Mouse (Mus musculus) heart, postnatal 36 days (tissue): ENCODE data around the gene Thap7. TPM values are rescaled to one million over a fixed set of nuclear protein-coding genes. Genes with fewer than 3 reads are reported as not detected.
"Not testable (repeated sequence)": the region's sequence is repeated elsewhere in the genome, so short reads cannot be mapped to it uniquely, and the experiment has no call there.

Source experiments
- DNase-seq, 2 experiments: peaks; one replicate each; pipeline ENCODE4 v3.0.0; 2021 to 2022
- intact Hi-C: fragments of 180-260 bp; cut with DNase I; formaldehyde crosslinking; loops from one replicate; pipeline ENCODE4 v1.15.1; 2025
- total RNA-seq, 2 experiments: library from RNA; stranded (reverse); gene quantifications; 2 replicates each; pipeline ENCODE4 v1.2.3; 2021

Thap7 gene
- 10 to 100 TPM; 14.7 to 14.8 TPM for total RNA-seq

DNA sequence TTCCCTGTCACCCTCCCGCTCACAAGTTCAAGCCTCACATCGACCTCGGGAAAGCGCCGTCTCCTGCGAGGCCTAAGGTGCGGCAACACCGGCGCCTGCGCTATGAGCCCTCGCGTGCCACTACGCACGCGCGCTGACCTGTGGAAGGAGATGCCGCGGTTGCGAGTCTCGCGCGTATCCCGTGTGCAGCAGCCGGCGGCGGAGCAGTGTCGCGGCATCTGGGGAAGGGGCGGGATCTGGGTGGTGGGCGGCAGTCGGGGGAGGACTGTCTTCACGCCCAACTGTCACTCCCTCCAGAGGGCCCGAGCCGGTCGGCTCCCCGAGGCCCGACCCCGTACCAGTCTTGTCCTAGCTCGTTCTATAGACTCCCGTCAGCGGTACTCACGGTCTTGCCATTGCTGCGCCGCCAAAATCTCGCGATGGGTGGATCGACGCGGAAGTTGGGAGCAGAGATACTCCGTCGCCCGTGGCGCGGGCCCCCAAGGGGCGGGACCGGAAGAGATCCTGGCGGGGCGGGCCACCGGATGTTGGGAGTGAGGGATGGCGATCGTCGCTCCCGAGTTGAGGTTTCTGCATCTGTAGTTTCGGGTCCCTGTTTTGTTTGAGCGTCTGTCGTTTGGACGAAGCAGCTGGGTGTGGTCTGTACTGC lies at the start of gene Thap7:
Thap7 (minus strand) TSS at position 497 of the 649 bp plus-strand sequence.
- intact Hi-C loops, result loop anchor here (2.0 kb wide), 2 partner anchors 22 to 126 kb away; partner anchors contain the start of genes Lztr1 and Snap29
- DNase-seq, result peak; percentile 97 to 98

DNA sequence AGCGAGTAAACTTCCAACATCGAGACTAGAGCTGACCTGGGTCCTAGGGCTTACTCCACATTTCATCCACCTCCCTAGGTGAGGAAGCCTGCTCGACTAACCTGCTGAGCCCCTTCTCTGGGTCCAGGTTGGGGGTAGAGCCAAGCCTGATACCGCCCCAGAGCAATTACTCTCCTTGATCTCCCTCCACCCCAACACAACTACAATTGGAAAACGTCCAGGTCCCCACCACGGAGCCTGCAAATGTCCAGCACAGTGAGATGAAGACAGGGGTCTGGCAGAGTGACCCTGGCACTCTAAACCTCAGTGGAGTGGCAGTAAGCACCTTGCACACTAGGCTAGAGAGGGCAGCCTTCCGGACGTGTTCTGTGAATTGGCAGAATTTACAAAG lies 45.9 kb upstream of the Thap7 start:
- intact Hi-C loops, result no loop called here

DNA sequence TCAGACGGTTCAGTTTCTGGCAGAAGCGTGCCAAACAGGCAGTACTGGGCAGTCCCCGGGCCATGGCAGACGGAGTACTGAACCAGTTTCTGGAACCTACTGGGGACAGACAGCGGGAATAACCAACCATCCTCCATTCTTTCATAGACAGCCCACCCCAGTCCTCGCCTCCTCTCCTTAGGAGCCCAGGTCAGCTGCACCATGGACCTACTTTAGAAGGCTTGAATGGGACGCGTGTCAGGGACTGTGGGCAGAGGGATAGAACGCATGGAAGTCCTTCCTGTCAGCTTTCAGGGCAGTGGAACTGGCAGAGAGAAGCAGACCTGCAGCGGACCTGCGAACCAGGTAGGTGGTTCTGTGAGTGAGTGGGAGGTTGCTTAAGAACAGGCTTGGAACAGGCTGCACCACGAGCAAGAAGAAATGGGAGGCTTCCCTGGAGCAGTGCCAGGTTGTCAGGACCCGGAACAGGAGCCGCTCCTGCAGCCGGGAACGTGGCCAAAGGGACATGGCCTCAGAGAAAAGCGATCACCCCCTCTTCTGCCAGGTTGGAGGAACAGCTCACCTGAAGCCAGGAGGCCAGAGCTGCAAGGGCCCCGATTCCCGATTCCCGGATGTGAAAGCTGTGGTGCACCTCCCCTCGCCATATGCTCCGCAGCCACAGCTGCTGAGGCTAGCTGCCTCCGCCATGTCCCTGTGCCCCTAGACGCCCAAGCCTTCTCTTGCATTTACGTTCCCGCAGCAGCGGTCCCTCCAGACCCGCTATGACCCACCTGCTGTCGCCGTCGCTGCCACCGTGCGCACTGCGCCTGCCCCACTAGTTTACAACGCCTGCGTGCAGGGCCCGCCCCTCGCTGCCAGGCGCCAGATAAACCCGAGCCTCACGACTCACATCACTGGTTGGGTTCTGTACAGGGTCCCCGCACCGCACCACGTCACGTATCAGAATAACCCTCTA lies 45.2 kb upstream of the Thap7 start:
- peak; percentile 53 to 58 for DNase-seq
- intact Hi-C loops, result no loop called here

More for the DNA sequence above, 45.9 kb upstream of the Thap7 start:
- no peak for DNase-seq

DNA sequence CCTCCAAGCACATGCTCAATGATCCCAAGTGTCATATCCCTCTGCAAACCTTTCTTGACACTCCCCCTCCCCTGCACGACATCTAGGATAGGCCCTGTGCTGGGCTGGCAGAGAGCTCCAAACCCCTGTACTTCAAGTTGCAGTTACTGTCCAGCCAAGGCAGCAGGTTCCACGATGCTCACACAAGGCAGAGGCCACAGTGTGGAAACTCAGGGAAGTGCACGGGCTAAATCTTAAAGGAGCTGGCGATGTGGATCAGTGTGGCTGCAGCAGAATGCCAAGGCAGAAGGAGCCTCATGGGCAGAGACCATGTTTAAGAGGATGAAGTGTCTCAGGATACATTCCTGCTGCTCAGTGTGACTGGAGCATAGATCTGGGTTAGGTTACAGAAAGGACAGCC lies 35.2 kb upstream of the Thap7 start:
- no peak for DNase-seq
- intact Hi-C loops, result no loop called here

DNA sequence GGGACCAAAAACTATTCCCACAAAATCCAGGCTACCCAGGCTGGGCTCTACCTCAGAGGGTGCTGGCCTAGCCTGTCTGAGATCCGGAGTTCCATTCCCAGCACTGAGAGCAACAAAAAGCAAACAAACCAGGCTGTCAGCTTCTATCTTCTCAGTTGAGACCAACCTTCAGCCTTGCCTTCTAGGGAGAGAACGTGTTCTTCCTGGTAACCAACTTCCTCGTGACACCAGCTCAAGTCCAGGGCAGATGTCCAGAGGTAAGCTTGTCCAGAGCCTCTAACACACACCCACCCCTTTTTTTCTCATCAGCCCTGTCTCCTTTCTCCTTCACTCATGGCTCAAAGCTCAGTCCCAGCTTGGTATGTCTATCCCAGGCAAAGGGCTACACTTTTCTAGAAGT lies 33.8 kb upstream of the Thap7 start:
- intact Hi-C loops, result no loop called here
- no peak for DNase-seq

DNA sequence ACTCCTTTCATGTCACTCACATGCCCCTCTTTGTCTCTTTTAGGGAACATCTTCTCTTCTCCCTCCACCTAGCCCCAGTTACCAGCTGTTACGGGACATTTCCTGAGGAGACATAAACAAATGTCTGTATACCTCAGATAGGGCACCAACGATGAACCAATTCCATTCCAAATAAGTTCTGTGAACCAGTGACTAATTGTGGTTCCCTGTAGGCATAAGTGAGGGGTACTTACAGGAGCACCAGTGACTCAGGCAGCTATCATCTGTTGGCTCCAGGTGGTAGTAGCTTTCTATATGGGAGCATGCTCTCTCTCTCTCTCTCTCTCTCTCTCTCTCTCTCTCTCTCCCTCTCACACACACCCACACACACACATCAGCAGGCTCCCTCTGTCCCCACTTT lies 33.3 kb upstream of the Thap7 start:
- no peak for DNase-seq
- intact Hi-C loops, result no loop called here

DNA sequence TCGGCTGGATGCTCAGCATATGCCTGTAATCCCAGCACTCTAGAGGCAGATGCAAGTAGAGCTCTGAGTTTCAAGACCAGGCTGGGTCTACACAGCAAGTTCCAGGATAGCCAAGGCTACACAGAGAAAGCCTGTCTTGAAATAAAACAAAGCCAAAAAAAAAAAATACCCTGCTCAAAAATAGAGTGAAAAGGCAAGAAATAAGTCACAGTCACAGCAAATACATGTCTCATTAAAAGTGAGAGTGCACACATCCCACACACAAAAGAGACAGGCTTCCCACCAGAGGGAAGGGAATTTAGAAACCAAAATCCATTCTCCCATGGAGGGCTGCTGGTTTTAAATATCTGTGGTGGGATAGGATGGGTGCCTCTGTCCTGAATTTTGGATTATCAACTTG lies 32.6 kb upstream of the Thap7 start:
- intact Hi-C loops, result no loop called here
- no peak for DNase-seq

DNA sequence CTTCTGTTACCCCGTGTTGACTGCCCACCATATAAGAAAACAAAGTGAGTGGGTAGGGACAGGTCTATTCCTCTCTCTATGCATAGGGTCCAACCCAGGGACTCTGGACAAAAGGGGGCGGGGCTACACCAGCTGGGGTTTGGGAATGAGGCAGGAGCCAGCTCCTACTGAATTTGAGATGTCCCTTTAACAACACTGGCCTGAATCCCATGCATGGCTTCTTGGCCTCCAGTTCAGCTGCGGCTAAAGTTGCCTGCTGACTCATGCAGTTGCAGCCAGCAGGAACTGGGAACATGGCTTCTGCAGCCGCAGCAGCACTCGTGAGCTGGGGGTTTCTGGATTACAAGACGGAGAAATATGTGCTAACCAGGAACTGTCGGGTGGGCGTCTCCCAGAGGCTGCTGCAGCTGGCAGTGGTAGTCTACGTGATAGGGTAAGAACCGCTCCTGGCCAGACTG lies 30.8 kb upstream of the Thap7 start, which contains the start of gene P2rx6:
P2rx6 (plus strand) TSS at position 135 of the 458 bp plus-strand sequence.
- intact Hi-C loops, result no loop called here
- peak; percentile 33 to 56 for DNase-seq

DNA sequence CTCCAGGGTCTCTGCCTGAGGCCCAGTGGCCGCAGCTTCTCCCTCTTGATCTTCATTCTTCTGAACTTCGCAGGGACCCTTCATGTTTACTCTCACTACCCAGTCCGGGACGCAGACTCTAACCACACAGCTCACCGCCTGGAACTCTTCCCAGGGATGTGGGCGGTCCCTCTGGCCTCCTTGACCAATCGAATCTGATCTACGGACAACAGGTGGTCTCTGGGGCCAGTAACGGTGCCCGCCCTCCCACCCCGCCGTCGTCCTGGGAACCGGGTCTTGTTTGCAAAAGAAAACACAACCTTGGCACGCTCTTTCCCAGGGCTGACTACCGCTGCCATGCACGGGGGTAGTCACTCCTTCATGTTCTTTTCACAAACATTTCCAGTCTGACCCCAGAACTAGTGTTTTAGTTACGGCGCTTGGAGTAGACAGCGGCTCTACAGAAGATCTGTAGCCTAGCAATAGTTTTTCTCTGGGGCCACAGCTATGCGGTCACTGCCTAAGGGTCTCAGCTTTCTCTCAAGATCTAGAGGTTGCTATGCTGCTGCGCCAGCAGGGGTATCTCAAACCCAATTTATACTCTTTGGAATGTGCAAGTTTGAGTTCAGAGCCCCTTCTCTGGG lies 30.3 kb upstream of the Thap7 start, which contains the start of gene Lrrc74b:
Lrrc74b (minus strand) TSS at position 120 of the 623 bp plus-strand sequence.
- DNase-seq, result peak; percentile 54 to 63
- intact Hi-C loops, result no loop called here

DNA sequence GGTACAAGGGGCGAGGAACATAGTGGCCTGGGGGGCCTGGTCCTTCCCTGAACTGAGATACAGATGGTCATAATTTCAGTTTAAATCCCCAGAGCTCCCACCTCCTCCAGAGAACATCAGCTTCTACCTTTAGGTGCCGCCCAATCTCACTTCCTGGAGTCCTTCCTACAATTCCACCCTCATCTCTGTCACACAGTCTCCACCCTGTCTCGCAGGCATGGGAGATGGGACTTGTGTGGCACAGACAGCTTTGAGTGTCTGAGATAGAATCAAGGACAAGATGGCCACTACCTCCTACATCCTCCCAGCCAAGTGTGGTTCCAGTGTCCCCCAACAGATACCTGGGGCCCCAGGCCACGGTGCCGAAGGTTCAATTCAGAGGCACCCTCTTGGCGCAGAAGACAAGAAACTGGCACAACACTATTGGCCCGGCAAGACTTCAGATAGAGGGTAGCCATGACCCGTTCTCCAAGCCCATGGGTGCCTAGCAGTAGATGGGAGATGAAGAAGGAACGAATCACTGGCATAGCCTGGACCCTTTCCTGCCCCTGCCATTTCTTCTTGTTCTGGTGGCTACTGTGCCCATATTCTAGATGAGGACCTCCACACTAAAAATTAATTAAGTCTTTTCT lies 28.6 kb upstream of the Thap7 start:
- intact Hi-C loops, result loop anchor here (2.0 to 10.0 kb wide), 3 partner anchors 57 to 253 kb away; no protein-coding TSS in a partner anchor
- no peak for DNase-seq

DNA sequence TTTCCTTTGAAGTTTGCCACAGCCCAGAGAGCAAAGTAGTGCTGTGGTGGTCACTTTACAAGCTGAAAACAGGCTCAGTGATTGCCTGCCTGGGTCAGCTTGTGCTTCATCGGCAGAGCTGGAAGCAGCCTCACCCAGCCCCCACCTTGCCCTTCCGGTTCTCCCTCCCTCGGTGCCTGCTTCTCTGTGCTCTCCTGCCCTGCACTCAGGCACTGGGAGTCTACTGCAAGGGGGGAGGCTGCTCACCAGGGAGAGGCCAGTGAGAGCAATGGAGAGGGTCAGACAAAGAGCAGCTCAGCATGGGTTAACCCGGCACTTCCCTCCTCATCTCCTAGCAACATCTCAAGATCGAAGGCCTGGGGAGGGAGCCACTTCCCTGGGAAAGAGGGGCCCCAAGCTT lies 27.9 kb upstream of the Thap7 start:
- no peak for DNase-seq
- intact Hi-C loops, result loop anchor here (2.0 to 10.0 kb wide), 3 partner anchors 58 to 253 kb away; no protein-coding TSS in a partner anchor

DNA sequence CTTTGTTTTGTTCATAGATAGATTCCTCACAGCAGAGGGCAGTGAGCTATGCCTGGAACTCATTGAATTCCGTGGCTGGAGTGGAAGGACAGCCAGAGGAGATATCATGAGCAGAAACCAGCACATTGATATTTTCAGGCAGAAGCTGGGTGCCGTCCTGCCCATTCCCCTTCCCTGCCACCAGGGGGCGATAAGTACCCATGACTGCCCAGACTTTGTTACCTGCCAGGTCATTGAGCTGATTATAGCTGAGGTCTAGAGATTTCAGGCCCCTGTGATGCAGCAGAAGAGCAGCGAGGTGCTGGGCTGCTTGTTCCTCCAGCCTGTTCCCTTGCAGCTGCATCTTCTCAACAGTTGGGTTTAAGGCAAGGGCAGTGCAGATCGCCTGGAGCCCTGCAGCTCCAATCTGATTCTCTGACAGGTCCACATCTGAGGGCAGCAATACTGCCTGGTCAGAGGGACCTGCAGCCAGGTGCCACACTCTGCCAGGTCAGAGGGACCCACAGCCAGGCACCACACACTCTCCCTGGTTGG lies 27.1 kb upstream of the Thap7 start:
- intact Hi-C loops, result loop anchor here (2.0 to 10.0 kb wide), 3 partner anchors 59 to 254 kb away; no protein-coding TSS in a partner anchor
- DNase-seq, result peak; percentile 73 to 75

DNA sequence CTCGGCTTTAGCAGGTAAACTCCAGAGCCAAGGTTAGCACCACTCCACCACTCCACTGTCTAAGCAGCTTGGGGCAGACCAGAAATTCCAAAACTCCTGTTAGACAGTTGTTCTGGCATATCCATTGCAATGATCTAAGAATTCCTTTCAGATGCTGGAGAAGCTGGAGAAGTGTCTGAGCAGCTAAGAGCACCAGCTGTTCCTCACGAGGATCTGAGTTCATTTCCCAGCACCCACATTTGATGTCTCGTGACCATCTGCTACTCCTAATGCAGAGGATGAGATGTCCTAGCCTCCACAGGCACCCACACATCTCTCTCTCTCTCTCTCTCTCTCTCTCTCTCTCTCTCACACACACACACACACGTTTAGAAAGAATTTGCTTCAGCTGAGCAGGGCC lies 26.0 kb upstream of the Thap7 start:
- no peak for DNase-seq
- intact Hi-C loops, result loop anchor here (5.0 to 10.0 kb wide), 2 partner anchors 168 to 255 kb away; no protein-coding TSS in a partner anchor

DNA sequence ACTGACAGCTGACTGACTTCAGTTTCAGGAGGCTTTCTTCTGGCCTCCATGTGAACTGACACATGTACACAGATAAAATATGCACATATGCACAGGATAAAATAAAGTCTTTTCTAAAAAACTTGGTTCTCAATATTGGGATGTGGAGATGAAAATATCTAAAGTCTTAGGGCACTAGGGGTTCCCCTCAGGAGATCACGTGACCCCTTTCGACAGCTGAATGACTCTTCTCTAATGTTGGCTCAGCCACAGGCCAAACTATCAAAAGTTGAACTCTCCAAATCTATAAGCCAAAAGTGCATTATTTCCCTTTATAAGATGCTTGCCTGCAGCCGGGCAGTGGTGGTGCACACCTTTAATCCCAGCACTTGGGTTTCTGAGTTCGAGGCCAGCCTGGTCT lies 25.2 kb upstream of the Thap7 start:
- intact Hi-C loops, result loop anchor here (5.0 to 10.0 kb wide), 2 partner anchors 169 to 256 kb away; no protein-coding TSS in a partner anchor
- DNase-seq, result no peak

DNA sequence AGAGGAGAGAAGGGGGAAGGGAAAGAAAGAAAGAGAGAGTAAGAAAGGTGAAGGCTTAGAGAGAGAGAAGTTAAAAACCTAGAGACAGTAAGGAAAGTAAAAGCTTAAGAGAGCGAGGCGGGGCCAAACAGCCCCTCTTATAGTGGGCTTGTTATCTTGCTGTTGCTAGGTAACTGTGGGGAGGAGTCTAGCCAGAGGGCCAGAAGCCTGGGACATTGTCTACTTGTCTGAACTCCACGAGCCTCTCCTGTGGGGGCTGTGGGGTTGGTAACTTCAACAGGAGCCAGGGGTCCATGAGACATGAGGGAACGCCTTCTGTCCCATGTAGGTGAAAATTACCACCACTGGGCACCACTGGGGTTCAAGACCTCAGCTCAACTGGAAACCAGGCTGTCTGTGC lies 23.8 kb upstream of the Thap7 start:
- DNase-seq, result not testable (repeated sequence)
- intact Hi-C loops, result loop anchor here (5.0 to 10.0 kb wide), 2 partner anchors 170 to 258 kb away; no protein-coding TSS in a partner anchor

DNA sequence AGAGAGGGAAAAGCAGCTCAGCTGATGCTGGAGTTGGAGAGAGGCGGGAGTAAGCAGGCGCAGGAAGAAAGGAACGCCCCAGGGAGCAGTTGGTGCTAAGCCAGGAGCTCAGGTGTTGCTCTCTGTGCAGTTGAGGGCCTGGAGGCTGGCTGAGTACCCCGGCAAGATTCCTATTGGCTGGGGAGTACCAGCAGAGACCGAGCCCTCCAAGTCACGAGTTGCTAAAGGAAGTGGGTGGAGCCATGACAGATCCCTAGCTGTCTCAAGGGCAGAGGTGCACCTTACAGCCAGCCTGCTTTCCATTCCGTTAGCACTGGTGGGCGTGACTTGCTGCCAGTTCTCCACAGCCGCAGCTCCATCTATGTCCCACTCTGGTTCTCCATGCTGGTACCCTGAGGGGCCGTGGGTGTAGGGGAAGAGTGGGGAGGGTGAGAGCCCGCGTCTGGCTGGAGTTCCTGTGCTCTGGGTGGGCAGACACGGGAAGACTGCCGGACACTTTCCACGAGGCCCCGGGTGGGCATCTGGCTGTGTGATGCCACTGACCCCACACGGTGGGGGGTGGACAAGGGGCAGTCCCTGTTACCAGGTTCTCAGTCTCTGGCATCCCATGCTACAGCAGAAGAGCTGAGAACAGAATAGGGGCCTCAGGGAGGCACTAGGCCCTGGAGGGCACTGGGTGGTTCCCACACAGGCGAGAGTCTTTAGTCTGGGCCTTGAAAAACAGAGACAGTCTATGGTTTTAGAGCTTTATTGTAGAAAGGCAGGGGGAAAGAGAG lies 23.2 kb upstream of the Thap7 start:
- intact Hi-C loops, result loop anchor here (10.0 kb wide), 1 partner anchor 171 kb away; no protein-coding TSS in a partner anchor
- no peak for DNase-seq

DNA sequence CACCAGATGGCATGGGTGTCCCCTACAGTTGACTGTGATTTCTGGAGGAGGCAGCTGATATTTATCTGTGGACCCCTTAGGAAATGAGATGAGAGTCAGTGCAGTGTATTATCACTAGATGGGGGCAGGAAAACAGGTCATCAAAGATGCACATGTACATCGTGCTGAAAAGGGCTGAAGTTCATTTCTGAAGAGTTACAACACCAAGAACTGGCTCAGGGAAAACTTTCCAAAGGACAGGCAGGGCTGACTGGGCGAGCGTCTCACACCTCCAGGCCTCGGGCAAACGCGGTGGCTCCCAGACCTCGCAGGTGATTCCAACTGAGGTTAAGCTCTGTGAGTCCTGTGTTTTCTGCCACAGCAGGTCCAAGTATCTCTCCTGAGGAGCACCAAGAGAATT lies 21.9 kb upstream of the Thap7 start:
- DNase-seq, result no peak
- intact Hi-C loops, result loop anchor here (10.0 kb wide), 1 partner anchor 172 kb away; no protein-coding TSS in a partner anchor

DNA sequence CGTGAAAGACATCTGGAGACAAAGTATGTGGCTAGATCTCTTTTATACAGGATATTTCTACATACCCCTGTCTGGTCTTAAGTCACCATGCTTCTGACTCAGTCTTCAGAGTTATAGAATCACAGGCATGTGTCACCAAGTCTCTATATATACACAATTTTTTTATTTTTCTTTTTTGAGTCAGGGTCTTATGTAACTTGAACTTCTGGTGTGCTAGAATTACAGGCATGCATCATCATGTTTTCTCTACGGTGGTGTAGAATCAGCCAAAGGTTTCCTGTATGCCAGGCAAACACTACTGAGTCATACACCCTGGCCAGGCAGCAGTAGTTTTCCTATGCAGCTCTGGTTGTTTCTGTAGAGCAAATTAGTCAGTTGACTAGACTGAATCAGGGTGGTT lies 11.7 kb upstream of the Thap7 start:
- DNase-seq, result no peak
- intact Hi-C loops, result no loop called here

DNA sequence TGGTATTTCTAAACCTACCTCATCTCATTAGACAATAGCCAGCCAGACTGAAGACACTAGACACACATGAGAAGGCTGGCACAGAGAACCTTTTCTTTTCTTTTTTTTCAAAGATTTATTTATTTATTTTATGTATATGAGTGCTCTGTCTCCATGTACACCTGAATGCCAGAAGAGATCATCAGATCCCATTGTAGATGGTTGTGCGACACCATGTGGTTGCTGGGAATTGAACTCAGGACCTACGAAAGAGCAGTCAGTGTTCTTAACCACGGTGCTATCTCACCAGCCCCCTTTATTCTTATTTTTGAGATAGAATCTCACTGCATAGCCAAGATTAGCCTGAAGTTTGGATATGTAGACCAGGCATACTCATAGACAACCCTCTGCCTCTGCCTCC lies 5.6 kb upstream of the Thap7 start:
- intact Hi-C loops, result no loop called here
- DNase-seq, result no peak
